Mouse (Mus musculus) hindbrain, embryonic 13.5 days (tissue): Measurements from ENCODE around the gene Hist1h3c. TPM values are rescaled to one million over a fixed set of nuclear protein-coding genes. Genes with fewer than 3 reads are reported as not detected.

Experiments used
- ATAC-seq: fragments of 200-750 bp; cut with Nextera tagmentation; 2 replicates; pipeline ENCODE4 v1.8.0; 2017; ENCODE audit warnings: moderate TSS enrichment; ENCODE audit not compliant: low FRiP score
- H3K27ac ChIP-seq: fragments of 300-500 bp; sonication (generic); 2 replicates; pipeline ENCODE4 v1.5.1; 2015; ENCODE audit warnings: inconsistent platforms, mild to moderate bottlenecking, moderate library complexity
- H3K27me3 ChIP-seq: fragments of 300-500 bp; sonication (generic); 2 replicates; pipeline ENCODE4 v1.6.1; 2015; ENCODE audit warnings: mild to moderate bottlenecking, inconsistent platforms
- H3K36me3 ChIP-seq: fragments of 300-500 bp; sonication (generic); 2 replicates; pipeline ENCODE4 v1.6.1; 2015; ENCODE audit warnings: mild to moderate bottlenecking, inconsistent platforms
- H3K4me1 ChIP-seq: fragments of 300-500 bp; sonication (generic); replicated peaks from 2 replicates; pipeline ENCODE4 v1.6.1; 2015; ENCODE audit warnings: inconsistent platforms
- H3K4me2 ChIP-seq: fragments of 300-500 bp; sonication (generic); 2 replicates; pipeline ENCODE4 v1.6.1; 2015; ENCODE audit warnings: inconsistent platforms, mild to moderate bottlenecking, moderate library complexity
- H3K4me3 ChIP-seq: fragments of 300-500 bp; sonication (generic); 2 replicates; pipeline ENCODE4 v1.5.1; 2015; ENCODE audit warnings: mild to moderate bottlenecking, inconsistent platforms
- H3K9ac ChIP-seq: fragments of 300-500 bp; sonication (generic); 2 replicates; pipeline ENCODE4 v1.6.1; 2015; ENCODE audit warnings: mild to moderate bottlenecking, inconsistent platforms
- H3K9me3 ChIP-seq: fragments of 300-500 bp; sonication (generic); 2 replicates; pipeline ENCODE4 v1.6.1; 2016; ENCODE audit warnings: inconsistent platforms
- WGBS: fragments of 180-500 bp; shearing (Covaris S2); methylation state at CpG from one replicate; pipeline ENCODE4 v1.1.7; 2015; 5-methylcytosine and 5-hydroxymethylcytosine counted together
- polyA plus RNA-seq: library from polyadenylated mRNA; unstranded; fragments of >200 nt; fragmentation: Nextera tagmentation; extraction: Ambion mirVana; gene quantifications from 2 replicates; pipeline ENCODE4 v1.2.1, GENCODE M21; 2015

Hist1h3c gene
- polyA plus RNA-seq, 1 experiment from 2014 or later, result 1.3 TPM

GRCm38 (mm10) chr13:23744421-23745380 is 701 bp downstream of the Hist1h3c start:
- Histone ChIP-seq H3K4me3 (peak overlapping the region; percentile 30), H3K36me3 (no peaks in the 10 kb centered on the region), H3K9me3 (no peaks in the 10 kb centered on the region), H3K4me1 (peaks cover 20% of the 10 kb centered on the region), H3K27ac (no peak overlapping the region), H3K27me3 (no peaks in the 10 kb centered on the region), H3K4me2 (peak overlapping the region; percentile 65), H3K9ac (no peak overlapping the region)
- no peak for ATAC-seq
- WGBS, result 2% methylated on average over 15 of the region's 36 CpGs

DNA sequence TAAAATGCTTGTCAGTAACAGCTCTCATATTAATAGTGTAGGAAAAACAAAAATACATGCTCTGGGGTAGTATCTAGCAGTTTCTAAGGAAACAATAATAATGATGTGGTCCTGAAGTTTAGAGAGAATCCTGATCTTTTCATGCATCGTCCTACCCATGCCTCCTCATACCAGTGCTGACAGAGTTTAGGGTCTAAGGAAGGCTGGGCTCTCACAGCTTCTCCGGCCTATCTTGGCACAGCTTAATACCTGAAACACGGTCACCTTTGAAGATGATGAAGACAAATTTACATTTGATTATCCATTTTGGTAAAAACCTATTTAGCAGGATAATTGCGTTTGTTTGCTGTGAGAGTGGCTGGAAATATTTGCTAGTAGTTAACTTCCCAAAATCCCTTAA is 1.4 kb downstream of the Hist1h3c start:
- no peak overlapping the region for H3K9ac ChIP-seq
- H3K36me3 ChIP-seq, result no peaks in the 10 kb centered on the region
- no peak overlapping the region for H3K27ac ChIP-seq
- H3K27me3 ChIP-seq, result no peaks in the 10 kb centered on the region
- H3K4me2 ChIP-seq, result no peak overlapping the region
- peaks cover 26% of the 10 kb centered on the region for H3K4me1 ChIP-seq
- H3K9me3 ChIP-seq, result no peaks in the 10 kb centered on the region
- ATAC-seq, result no peak
- peak overlapping the region; percentile 30; the same call in 1 of the 2 replicates for H3K4me3 ChIP-seq
- WGBS, result 52% methylated on average over 4 of the region's 4 CpGs

DNA sequence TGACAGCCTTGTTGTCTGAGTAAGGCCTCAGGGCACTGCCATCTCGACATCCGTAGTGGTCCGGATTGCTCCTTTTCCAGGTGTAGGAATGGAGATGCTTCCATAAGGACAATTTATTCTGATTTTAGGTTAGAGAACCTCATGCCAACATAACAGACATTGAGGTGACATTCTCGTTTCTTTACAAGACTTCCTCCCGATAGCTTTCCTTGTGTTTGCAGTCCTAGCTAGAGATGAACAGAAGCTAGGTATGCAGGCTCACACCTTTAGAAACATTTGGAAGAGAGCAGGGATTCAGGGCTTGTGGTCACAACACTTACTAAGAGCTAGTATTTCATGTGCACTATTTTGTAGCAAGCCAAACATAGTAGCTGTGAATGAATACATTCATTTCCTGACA is 2.2 kb downstream of the Hist1h3c start:
- no peak overlapping the region for H3K4me3 ChIP-seq
- no peaks in the 10 kb centered on the region for H3K36me3 ChIP-seq
- no peak overlapping the region for H3K9ac ChIP-seq
- no peak for ATAC-seq
- no peak overlapping the region for H3K4me2 ChIP-seq
- H3K27me3 ChIP-seq, result no peaks in the 10 kb centered on the region
- 85% methylated on average over 5 of the region's 5 CpGs for WGBS
- peaks cover 31% of the 10 kb centered on the region for H3K4me1 ChIP-seq
- no peak overlapping the region for H3K27ac ChIP-seq
- H3K9me3 ChIP-seq, result no peaks in the 10 kb centered on the region

DNA sequence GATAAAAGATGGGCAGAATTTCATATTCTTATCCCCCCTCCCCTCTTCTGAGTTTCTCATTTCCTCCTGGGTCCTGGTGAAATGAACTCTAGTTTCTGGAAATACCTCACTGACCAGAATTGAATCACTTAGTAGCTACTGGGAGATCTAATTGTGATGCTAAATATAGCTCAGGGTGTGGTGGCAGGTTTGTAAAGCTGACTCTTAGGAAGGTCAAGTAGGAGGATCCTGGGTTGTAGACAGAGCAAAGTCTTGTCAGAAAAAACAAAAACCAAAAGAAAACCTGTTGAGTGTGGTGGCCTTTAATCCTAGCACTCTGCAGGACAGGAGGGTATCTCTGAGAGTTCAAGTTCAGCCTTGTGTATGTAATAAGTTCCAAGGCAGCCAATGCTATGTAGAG is 3.4 kb downstream of the Hist1h3c start:
- Histone ChIP-seq H3K4me2 (no peak overlapping the region), H3K4me3 (no peak overlapping the region), H3K4me1 (peaks cover 25% of the 10 kb centered on the region), H3K9me3 (no peaks in the 10 kb centered on the region), H3K9ac (no peak overlapping the region), H3K27me3 (no peaks in the 10 kb centered on the region), H3K36me3 (no peaks in the 10 kb centered on the region), H3K27ac (no peak overlapping the region)
- no peak for ATAC-seq

DNA sequence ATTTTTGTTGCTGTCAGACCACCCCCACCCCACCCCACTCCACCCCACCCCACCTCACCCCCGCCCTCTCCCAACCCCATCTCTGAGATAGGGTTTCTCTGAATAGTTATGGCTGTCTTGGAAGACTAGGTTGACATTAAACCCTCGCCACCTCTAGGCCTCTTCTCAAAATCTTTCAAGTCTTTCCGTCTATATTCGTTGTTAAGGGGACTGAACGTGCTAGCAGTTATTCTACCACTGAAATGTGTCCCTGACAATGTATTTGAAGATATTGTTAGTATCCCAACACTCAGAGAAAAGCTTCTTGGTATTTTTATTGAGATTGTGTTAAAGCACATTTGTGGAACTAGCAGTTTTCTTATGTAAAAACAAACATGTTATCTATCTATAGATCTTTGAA is 4.5 kb downstream of the Hist1h3c start:
- ATAC-seq, result no peak
- WGBS, result 72% methylated on average over 5 of the region's 5 CpGs
- Histone ChIP-seq H3K27me3 (no peaks in the 10 kb centered on the region), H3K9me3 (no peaks in the 10 kb centered on the region), H3K4me2 (peak overlapping the region; percentile 94; the same call in 1 of the 2 replicates), H3K4me1 (peaks cover 23% of the 10 kb centered on the region), H3K9ac (no peak overlapping the region), H3K4me3 (no peak overlapping the region), H3K27ac (no peak overlapping the region), H3K36me3 (no peaks in the 10 kb centered on the region)

DNA sequence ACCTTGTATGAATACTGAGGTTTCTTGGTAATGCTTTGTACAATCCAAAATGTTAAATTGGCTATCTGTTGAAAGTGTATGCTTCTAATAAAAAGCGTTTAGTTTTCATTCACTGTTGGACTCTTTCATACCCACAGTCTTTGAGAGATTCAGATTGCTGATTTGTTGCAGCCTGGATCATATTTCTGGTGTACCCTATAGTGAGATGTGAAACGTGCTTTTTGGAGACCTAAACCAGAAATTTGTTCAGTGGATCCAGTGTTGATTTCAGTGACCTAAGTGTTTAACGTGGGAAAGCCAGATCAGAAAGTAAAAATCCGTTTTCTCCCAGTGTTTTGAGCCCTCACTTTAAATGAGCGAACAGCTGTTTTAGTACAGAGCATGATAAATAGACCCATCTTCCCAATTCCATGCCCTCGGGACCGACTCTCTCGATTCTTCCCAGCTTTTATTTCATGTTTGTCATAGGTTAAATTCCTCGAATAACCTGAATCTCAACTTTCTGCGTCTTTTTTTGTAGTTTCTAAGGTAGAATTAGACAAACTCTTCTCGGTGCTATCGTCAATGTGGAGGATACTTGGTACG is 5.1 kb downstream of the Hist1h3c start:
- H3K27me3 ChIP-seq, result no peaks in the 10 kb centered on the region
- H3K4me2 ChIP-seq, result peak overlapping the region; percentile 94
- H3K4me1 ChIP-seq, result peaks cover 23% of the 10 kb centered on the region
- H3K36me3 ChIP-seq, result no peaks in the 10 kb centered on the region
- no peak for ATAC-seq
- H3K9me3 ChIP-seq, result no peaks in the 10 kb centered on the region
- 31% methylated on average over 13 of the region's 13 CpGs for WGBS
- H3K27ac ChIP-seq, result peak overlapping the region; percentile 89; the same call in 1 of the 2 replicates
- H3K9ac ChIP-seq, result peak overlapping the region; percentile 76
- peak overlapping the region; percentile 48 for H3K4me3 ChIP-seq

- ATAC-seq, result no peak
- peak overlapping the region; percentile 48 for H3K4me3 ChIP-seq
- no peaks in the 10 kb centered on the region for H3K27me3 ChIP-seq
- peak overlapping the region; percentile 76 for H3K9ac ChIP-seq
- WGBS, result under 1% methylated on average over 14 of the region's 14 CpGs
- peak overlapping the region; percentile 94 for H3K4me2 ChIP-seq
- no peaks in the 10 kb centered on the region for H3K9me3 ChIP-seq
- no peaks in the 10 kb centered on the region for H3K36me3 ChIP-seq
- H3K4me1 ChIP-seq, result peaks cover 23% of the 10 kb centered on the region
- peak overlapping the region; percentile 89 for H3K27ac ChIP-seq
These were observed 5.5 kb downstream of the Hist1h3c start for GRCm38 (mm10) chr13:23739922-23740252.

DNA sequence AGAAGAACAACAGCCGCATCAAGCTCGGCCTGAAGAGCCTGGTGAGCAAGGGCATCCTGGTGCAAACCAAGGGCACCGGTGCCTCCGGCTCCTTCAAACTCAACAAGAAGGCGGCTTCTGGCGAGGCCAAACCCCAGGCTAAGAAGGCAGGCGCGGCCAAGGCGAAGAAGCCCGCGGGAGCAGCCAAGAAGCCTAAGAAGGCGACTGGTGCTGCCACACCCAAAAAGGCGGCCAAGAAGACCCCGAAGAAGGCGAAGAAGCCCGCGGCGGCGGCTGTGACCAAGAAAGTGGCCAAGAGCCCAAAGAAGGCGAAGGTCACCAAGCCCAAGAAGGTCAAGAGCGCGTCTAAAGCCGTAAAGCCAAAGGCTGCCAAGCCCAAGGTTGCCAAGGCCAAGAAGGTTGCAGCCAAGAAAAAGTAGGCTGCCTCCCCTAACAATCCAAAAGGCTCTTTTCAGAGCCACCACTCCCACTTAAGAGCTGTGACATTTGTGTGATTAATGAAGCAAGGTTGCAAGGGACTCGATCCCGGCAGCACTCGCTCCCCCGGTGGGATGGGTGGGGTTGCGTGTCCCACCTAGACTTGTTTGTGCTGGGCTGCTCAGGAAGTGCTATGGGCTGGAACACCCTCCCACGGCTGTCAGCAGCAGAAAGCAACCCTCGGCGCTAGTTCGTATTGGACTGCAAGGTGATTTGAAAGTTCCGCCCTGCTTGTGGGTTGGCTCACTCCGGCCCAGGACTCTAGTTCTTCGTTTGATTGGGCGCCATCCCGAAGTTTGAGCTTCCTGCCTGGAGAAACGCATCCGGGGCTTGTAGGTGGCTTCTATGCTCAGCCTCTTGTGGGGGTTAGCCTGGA is 6.1 kb downstream of the Hist1h3c start:
- under 1% methylated on average over 39 of the region's 39 CpGs for WGBS
- H3K9ac ChIP-seq, result peak overlapping the region; percentile 76
- H3K27me3 ChIP-seq, result no peaks in the 10 kb centered on the region
- H3K9me3 ChIP-seq, result no peaks in the 10 kb centered on the region
- H3K4me1 ChIP-seq, result peaks cover 23% of the 10 kb centered on the region
- peak overlapping the region; percentile 89 for H3K27ac ChIP-seq
- peak overlapping the region; percentile 94 for H3K4me2 ChIP-seq
- H3K36me3 ChIP-seq, result no peaks in the 10 kb centered on the region
- peak overlapping the region; percentile 48 for H3K4me3 ChIP-seq
- peak; percentile 90 for ATAC-seq

- peak within 1 kb of the TSS; percentile 76 for H3K9ac ChIP-seq
- peak within 1 kb of the TSS; percentile 89 for H3K27ac ChIP-seq
- peak within 1 kb of the TSS; percentile 48 for H3K4me3 ChIP-seq
- no peaks in the 10 kb centered on the region for H3K36me3 ChIP-seq
- peak; percentile 93 for ATAC-seq
- H3K9me3 ChIP-seq, result no peaks in the 10 kb centered on the region
- no peaks in the 10 kb centered on the region for H3K27me3 ChIP-seq
- under 1% methylated on average over 38 of the region's 38 CpGs for WGBS
- peak within 1 kb of the TSS; percentile 94 for H3K4me2 ChIP-seq
- H3K4me1 ChIP-seq, result peaks cover 23% of the 10 kb centered on the region
These were observed 6.7 kb downstream of the Hist1h3c start, which contains the start of gene Hist1h1c for GRCm38 (mm10) chr13:23738677-23739068. Hist1h1c (plus strand) TSS chr13:23738808.

DNA sequence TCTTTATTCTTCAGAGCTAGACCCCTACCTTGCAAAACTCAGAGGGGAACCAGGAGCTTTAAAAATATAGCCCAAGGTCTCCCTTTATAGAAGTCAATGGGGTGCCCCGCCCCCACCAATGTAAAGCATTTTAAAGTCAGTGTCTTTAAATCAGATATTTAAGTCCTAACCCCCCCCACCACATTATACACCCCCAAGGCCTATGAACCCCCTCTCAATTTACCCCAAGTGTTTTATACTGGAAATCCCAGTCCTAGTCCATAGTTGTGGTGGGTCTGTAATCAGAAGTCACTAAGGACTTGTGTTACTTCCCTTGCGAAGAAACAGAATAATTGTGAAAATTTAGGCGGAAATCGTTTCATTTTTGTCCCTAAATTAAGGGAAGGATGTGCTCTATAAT is 7.4 kb downstream of the Hist1h3c start:
- ATAC-seq, result no peak
- no peaks in the 10 kb centered on the region for H3K9me3 ChIP-seq
- 26% methylated on average over 4 of the region's 4 CpGs for WGBS
- H3K36me3 ChIP-seq, result no peaks in the 10 kb centered on the region
- peak overlapping the region; percentile 94 for H3K4me2 ChIP-seq
- peak overlapping the region; percentile 76 for H3K9ac ChIP-seq
- H3K4me1 ChIP-seq, result peaks cover 23% of the 10 kb centered on the region
- H3K27ac ChIP-seq, result peak overlapping the region; percentile 89
- H3K27me3 ChIP-seq, result no peaks in the 10 kb centered on the region
- H3K4me3 ChIP-seq, result peak overlapping the region; percentile 48

DNA sequence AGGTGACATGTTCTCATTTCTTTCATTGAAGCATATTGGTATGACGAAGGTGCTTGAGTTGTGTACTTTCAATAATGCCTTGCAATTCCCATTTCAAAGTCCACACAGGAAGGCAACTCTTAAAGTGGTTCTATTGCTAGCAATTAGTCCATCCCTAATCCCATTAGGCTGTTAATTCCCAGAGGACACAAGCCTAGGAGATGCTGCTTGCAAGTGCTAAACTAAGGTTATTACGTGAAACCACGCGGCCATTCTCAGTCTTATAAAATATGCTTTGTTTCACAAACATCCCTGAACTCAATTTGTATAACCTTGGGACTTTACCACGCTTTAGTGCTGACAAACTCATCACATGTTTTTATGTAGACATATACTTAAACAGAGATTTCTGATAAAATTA is 8.3 kb downstream of the Hist1h3c start:
- 92% methylated on average over 5 of the region's 5 CpGs for WGBS
- H3K27ac ChIP-seq, result no peak overlapping the region
- no peak overlapping the region for H3K4me2 ChIP-seq
- H3K4me3 ChIP-seq, result no peak overlapping the region
- no peaks in the 10 kb centered on the region for H3K27me3 ChIP-seq
- H3K36me3 ChIP-seq, result no peaks in the 10 kb centered on the region
- peaks cover 23% of the 10 kb centered on the region for H3K4me1 ChIP-seq
- ATAC-seq, result no peak
- no peaks in the 10 kb centered on the region for H3K9me3 ChIP-seq
- H3K9ac ChIP-seq, result no peak overlapping the region
